Mouse (Mus musculus) stomach, embryonic 15.5 days (tissue): Measurements from ENCODE around the gene Clk3. TPM values are rescaled to one million over a fixed set of nuclear protein-coding genes. Genes with fewer than 3 reads are reported as not detected.
"Not testable (repeated sequence)": the region's sequence is repeated elsewhere in the genome, so short reads cannot be mapped to it uniquely, and the experiment has no call there.

Source experiments
- ATAC-seq: fragments of 200-750 bp; cut with Nextera tagmentation; 2 replicates; pipeline ENCODE4 v1.8.0; 2017; ENCODE audit warnings: low read depth, moderate number of reproducible peaks, moderate TSS enrichment; ENCODE audit not compliant: insufficient read depth, low FRiP score
- H3K27ac ChIP-seq: fragments of 300-500 bp; sonication (generic); 2 replicates; pipeline ENCODE4 v1.5.1; 2015; ENCODE audit warnings: mild to moderate bottlenecking, inconsistent platforms
- H3K27me3 ChIP-seq: fragments of 300-500 bp; sonication (generic); replicated peaks from 2 replicates; pipeline ENCODE4 v1.6.1; 2015; ENCODE audit warnings: inconsistent platforms
- H3K36me3 ChIP-seq: fragments of 300-500 bp; sonication (generic); 2 replicates; pipeline ENCODE4 v1.6.1; 2015; ENCODE audit warnings: inconsistent platforms
- H3K4me1 ChIP-seq: fragments of 300-500 bp; sonication (generic); 2 replicates; pipeline ENCODE4 v1.6.1; 2015; ENCODE audit warnings: inconsistent platforms
- H3K4me2 ChIP-seq: fragments of 300-500 bp; sonication (generic); 2 replicates; pipeline ENCODE4 v1.6.1; 2015; ENCODE audit warnings: mild to moderate bottlenecking, inconsistent platforms
- H3K4me3 ChIP-seq: fragments of 300-500 bp; sonication (generic); replicated peaks from 2 replicates; pipeline ENCODE4 v1.5.1; 2015; ENCODE audit warnings: inconsistent platforms
- H3K9ac ChIP-seq: fragments of 300-500 bp; sonication (generic); 2 replicates; pipeline ENCODE4 v1.6.1; 2015; ENCODE audit warnings: inconsistent platforms
- H3K9me3 ChIP-seq: fragments of 300-500 bp; sonication (generic); 2 replicates; pipeline ENCODE4 v1.6.1; 2016; ENCODE audit warnings: inconsistent platforms
- WGBS: fragments of 180-500 bp; shearing (Covaris S2); methylation state at CpG from one replicate; pipeline ENCODE4 v1.1.7; 2015; 5-methylcytosine and 5-hydroxymethylcytosine counted together
- polyA plus RNA-seq: library from polyadenylated mRNA; unstranded; fragments of >200 nt; fragmentation: Nextera tagmentation; extraction: Ambion mirVana; gene quantifications from 2 replicates; pipeline ENCODE4 v1.2.1, GENCODE M21; 2015

The Clk3 gene
- polyA plus RNA-seq, 1 experiment from 2014 or later = 69.6 TPM

DNA sequence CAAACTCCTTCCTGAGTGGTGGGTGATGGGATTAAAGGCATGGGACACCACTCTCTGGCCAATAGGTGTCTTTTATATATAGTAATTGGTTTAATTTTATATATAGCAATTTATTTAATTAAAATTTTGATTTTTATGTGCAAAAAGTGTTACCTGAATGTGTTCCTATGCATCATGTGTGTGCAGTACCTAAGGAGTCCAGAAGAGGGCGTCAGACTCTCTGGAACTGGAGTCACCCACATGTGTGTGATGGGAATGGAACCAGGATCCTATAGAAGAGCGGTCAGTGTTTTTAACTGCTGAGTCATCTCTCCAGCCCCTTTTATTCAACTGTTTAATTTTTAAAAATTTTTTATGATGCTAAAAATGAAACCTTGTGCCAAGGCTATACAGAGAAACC is 53.5 kb downstream of the Clk3 start:
- Histone ChIP-seq H3K27me3 (no peaks in the 10 kb centered on the region), H3K4me1 (no peaks in the 10 kb centered on the region), H3K27ac (no peak overlapping the region), H3K9ac (no peak overlapping the region), H3K36me3 (peaks cover 25% of the 10 kb centered on the region), H3K9me3 (peaks cover 4% of the 10 kb centered on the region; the same call in 1 of the 2 replicates), H3K4me3 (no peak overlapping the region), H3K4me2 (no peak overlapping the region)
- ATAC-seq = no peak
- WGBS = 65% methylated on average over 2 of the region's 2 CpGs

DNA sequence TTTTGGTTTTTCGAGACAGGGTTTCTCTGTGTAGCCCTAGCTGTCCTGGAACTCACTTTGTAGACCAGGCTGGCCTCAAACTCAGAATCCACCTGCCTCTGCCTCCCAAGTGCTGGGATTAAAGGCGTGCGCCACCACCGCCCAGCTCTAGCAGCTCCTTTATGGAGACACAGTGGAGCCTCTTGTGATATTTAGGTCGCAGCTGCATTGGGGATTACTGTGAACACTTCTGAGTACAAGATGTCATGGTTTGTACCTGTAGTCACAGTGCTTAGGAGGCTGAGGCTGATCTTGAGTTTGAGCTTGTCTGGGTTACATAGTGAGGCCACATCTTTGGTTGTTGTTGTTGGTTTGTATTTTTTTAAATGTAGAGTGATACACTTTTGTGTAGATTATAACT is 55.4 kb downstream of the Clk3 start:
- H3K36me3 ChIP-seq = peaks cover 11% of the 10 kb centered on the region; the same call in 1 of the 2 replicates
- H3K4me3 ChIP-seq = not testable (repeated sequence)
- WGBS = 92% methylated on average over 5 of the region's 5 CpGs

DNA sequence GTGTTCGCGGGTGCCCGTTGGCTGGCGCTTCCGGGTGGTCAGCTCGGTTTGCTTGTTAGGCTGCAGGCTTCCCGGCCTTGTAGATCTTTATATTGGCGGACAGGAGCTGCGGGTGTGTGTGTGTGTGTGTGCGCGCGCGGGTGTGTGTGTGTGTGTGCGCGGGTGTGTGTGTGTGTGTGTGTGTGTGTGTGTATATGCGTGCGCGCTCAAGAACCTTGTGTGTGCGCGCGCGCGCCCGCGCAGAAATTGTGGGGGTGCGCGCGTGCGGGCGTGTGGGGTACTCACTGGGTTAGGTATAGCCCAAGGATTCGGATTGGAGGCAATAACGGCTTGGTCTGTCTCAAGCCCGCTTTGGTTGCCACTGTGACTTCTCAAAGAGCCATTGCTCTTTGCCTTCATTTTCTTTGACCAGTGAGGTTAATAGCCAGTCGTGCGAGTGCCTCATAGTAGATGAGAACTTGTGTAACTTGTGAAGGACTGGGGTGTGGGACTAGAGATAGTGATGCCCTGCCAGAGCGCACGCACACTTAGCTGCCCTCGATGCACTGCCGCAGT is 56.9 kb downstream of the Clk3 start:
- peak; percentile 72 for ATAC-seq
- peak overlapping the region; percentile 93 for H3K4me3 ChIP-seq
- H3K9me3 ChIP-seq = peaks cover 4% of the 10 kb centered on the region; the same call in 1 of the 2 replicates
- no peaks in the 10 kb centered on the region for H3K27me3 ChIP-seq
- H3K27ac ChIP-seq = peak overlapping the region; percentile 82
- 2% methylated on average over 38 of the region's 39 CpGs for WGBS
- 0 out of 2 replicates have a peak, but pooled peaks cover 3% of the 10 kb centered on the region for H3K36me3 ChIP-seq
- H3K4me1 ChIP-seq = no peaks in the 10 kb centered on the region
- H3K4me2 ChIP-seq = peak overlapping the region; percentile 76
- peak overlapping the region; percentile 91 for H3K9ac ChIP-seq

More for the DNA sequence above, 55.4 kb downstream of the Clk3 start:
- H3K27me3 ChIP-seq, H3K4me1 ChIP-seq, H3K9me3 ChIP-seq, ATAC-seq, H3K9ac ChIP-seq, H3K27ac ChIP-seq, H3K4me2 ChIP-seq: not testable (repeated sequence)

DNA sequence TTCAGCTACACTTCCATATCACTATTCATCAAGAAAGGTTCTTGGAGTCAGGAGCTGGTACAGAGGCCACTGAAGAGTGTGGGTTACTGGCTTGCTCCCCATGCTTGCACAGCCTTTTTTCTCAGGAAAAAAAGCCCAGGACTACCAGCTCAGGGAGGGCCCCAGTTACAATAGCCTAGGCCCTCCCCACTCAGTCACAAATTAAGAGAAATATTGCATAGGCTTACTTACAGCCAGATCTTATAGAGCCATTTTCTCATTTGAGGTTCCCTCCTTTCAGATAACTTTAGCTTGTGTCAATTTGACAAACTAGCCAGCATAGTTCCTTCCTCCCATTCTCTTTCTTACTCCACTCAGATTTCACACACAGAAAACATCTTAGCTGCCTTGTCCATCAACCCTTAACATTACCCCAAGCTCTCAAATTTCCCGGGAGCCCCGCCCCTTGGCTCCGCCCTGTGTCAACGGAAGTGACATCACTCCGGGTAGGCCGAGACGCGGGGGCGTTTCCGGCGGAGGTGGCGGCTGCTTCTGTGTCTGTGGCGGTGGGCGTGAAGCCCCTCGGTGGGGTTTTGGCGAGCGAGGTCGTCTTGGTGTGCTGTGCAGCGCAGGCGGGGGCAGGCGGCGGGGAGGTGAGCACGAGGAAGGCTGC is 57.5 kb downstream of the Clk3 start, which contains the start of gene Edc3:
TSS of gene Edc3 (plus strand) at position 473 of the 652 bp plus-strand sequence.
- Histone ChIP-seq H3K4me2 (peak within 1 kb of the TSS; percentile 76), H3K9me3 (peaks cover 4% of the 10 kb centered on the region; the same call in 1 of the 2 replicates), H3K36me3 (0 out of 2 replicates have a peak, but pooled peaks cover 3% of the 10 kb centered on the region), H3K9ac (peak within 1 kb of the TSS; percentile 91), H3K4me3 (peak within 1 kb of the TSS; percentile 93), H3K4me1 (no peaks in the 10 kb centered on the region), H3K27me3 (no peaks in the 10 kb centered on the region), H3K27ac (peak within 1 kb of the TSS; percentile 82)
- peak; percentile 91 for ATAC-seq
- WGBS = under 1% methylated on average over 23 of the region's 23 CpGs

DNA sequence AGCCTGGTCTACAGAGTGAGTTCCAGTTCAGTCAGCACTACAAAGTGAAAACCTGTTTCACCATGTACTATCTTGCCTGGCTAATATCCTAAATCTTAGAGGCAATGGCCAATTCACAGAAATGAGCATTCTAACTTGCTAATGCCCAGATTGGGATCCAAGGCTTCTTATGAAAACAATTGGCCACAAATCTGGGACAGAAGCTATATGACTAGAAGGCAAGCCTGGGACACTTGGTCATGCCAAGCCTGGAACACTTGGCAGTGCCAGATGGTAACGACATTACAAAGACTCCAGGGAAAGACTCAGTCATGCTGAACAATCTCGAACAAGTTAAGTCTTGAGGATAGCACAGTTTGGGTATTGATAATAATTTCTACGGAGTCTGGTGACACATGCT is 59.2 kb downstream of the Clk3 start:
- ATAC-seq = no peak
- Histone ChIP-seq H3K4me1 (no peaks in the 10 kb centered on the region), H3K27me3 (no peaks in the 10 kb centered on the region), H3K4me3 (no peak overlapping the region), H3K36me3 (no peaks in the 10 kb centered on the region), H3K9ac (no peak overlapping the region), H3K27ac (no peak overlapping the region), H3K4me2 (no peak overlapping the region), H3K9me3 (peaks cover 4% of the 10 kb centered on the region; the same call in 1 of the 2 replicates)
- WGBS = 93% methylated on average over 3 of the region's 3 CpGs

Other genes with a start within 250 kb of the Clk3 start
- gene Cox5a, start 244.6 kb downstream of the Clk3 start, polyA plus RNA-seq = 621 and 623 TPM in 2 replicates
- gene Fam219b, start 228.3 kb downstream of the Clk3 start, polyA plus RNA-seq = 18.7 and 19.7 TPM in 2 replicates
- gene Mpi, start 213.1 kb downstream of the Clk3 start, polyA plus RNA-seq = 38.9 and 48.4 TPM in 2 replicates
- 76.6 and 84.2 TPM in 2 replicates for gene Scamp2, start 204.9 kb downstream of the Clk3 start, polyA plus RNA-seq
- gene Ulk3, start 176.4 kb downstream of the Clk3 start, polyA plus RNA-seq = 17.4 and 19.2 TPM in 2 replicates
- not detected in 2 replicates for gene Cplx3, start 159.6 kb downstream of the Clk3 start, polyA plus RNA-seq
- not detected in 2 replicates for gene Lman1l, start 145.1 kb downstream of the Clk3 start, polyA plus RNA-seq
- 29.6 and 29.8 TPM in 2 replicates for gene Csk, start 112.2 kb downstream of the Clk3 start, polyA plus RNA-seq
- not detected in 2 replicates for gene Cyp1a2, start 82.2 kb downstream of the Clk3 start, polyA plus RNA-seq
- gene Cyp1a1, start 77.9 kb downstream of the Clk3 start, polyA plus RNA-seq = 0.05 TPM in 1 of 2 replicates, not detected in the other
- gene Edc3, start 57.3 kb downstream of the Clk3 start, polyA plus RNA-seq = 26.8 and 28.6 TPM in 2 replicates
- 5.9 and 6.0 TPM in 2 replicates for gene Arid3b, start 70.9 kb upstream of the Clk3 start, polyA plus RNA-seq
- gene Ubl7, start 145.1 kb upstream of the Clk3 start, polyA plus RNA-seq = 85.4 and 92.0 TPM in 2 replicates
- 0.57 and 0.71 TPM in 2 replicates for gene Sema7a, start 174.3 kb upstream of the Clk3 start, polyA plus RNA-seq
- gene Cyp11a1, start 240.6 kb upstream of the Clk3 start, polyA plus RNA-seq = 4.2 and 5.4 TPM in 2 replicates